Mouse (Mus musculus) liver, embryonic 14.5 days (tissue): Measurements from ENCODE around the gene Cyp11a1. TPM values are rescaled to one million over a fixed set of nuclear protein-coding genes. Genes with fewer than 3 reads are reported as not detected.

Source experiments
- ATAC-seq: fragments of 200-750 bp; cut with Nextera tagmentation; 2 replicates; pipeline ENCODE4 v1.8.0; 2017; ENCODE audit warnings: moderate number of reproducible peaks, mild to moderate bottlenecking, moderate library complexity; ENCODE audit not compliant: insufficient read depth
- DNase-seq, 3 experiments: peaks; one replicate each; pipeline ENCODE4 v3.0.0-alpha.2; 2012 to 2013; ENCODE audit warnings: low read depth in 3 of 3, low spot score in 3 of 3
- H3K27ac ChIP-seq: fragments of 300-500 bp; sonication (generic); 2 replicates; pipeline ENCODE4 v1.5.1; 2014; ENCODE audit warnings: moderate library complexity, mild to moderate bottlenecking, control low read depth, inconsistent platforms
- H3K27me3 ChIP-seq: fragments of 300-500 bp; sonication (generic); 2 replicates; pipeline ENCODE4 v1.6.1; 2014; ENCODE audit warnings: mild to moderate bottlenecking, low read length, moderate library complexity; ENCODE audit not compliant: control insufficient read depth, insufficient read depth
- H3K36me3 ChIP-seq: fragments of 300-500 bp; sonication (generic); replicated peaks from 2 replicates; pipeline ENCODE4 v1.6.1; 2014; ENCODE audit warnings: low read depth; ENCODE audit not compliant: control insufficient read depth, insufficient read depth
- H3K4me1 ChIP-seq, 2 experiments: fragments of 200-500 bp in 1 of 2; fragments of 300-500 bp in 1 of 2; sonication (generic) in 1 of 2; replicated peaks; 2 replicates each; pipeline ENCODE4 v1.6.1; 2012 to 2014; ENCODE audit warnings: antibody characterized with exemption in 1 of 2, inconsistent platforms in 1 of 2, low read length in 1 of 2; ENCODE audit not compliant: control insufficient read depth in 2 of 2, insufficient read depth in 2 of 2
- H3K4me2 ChIP-seq: fragments of 300-500 bp; sonication (generic); 2 replicates; pipeline ENCODE4 v1.6.1; 2014; ENCODE audit warnings: low read depth, mild to moderate bottlenecking, control low read depth, moderate library complexity
- H3K4me3 ChIP-seq, 2 experiments: fragments of 200-500 bp in 1 of 2; fragments of 300-500 bp in 1 of 2; sonication (generic) in 1 of 2; 2 replicates each; pipeline ENCODE4 v1.5.1; 2012 to 2014; ENCODE audit warnings: low read depth in 2 of 2, low read length in 2 of 2, mild to moderate bottlenecking in 2 of 2, control low read depth in 1 of 2, inconsistent platforms in 1 of 2, moderate library complexity in 1 of 2; ENCODE audit not compliant: insufficient read depth in 1 of 2
- H3K9ac ChIP-seq: fragments of 300-500 bp; sonication (generic); replicated peaks from 2 replicates; pipeline ENCODE4 v1.6.1; 2014; ENCODE audit warnings: mild to moderate bottlenecking, control low read depth, moderate library complexity
- H3K9me3 ChIP-seq: fragments of 300-500 bp; sonication (generic); 2 replicates; pipeline ENCODE4 v1.6.1; 2016; ENCODE audit warnings: low read length, mixed read lengths; ENCODE audit not compliant: control insufficient read depth
- CTCF ChIP-seq: IDR thresholded peaks from 2 replicates; pipeline ENCODE4 v1.5.1; 2016; ENCODE audit warnings: antibody characterized with exemption, low read depth, control low read depth
- EP300 ChIP-seq: IDR thresholded peaks from 2 replicates; pipeline ENCODE4 v1.6.1; 2016; ENCODE audit warnings: antibody characterized with exemption, low read depth
- WGBS: fragments of 180-500 bp; shearing (Covaris S2); extraction: QIAGEN DNeasy Blood & Tissue Kit; methylation state at CpG from one replicate; pipeline ENCODE4 v1.1.7; 2014; ENCODE audit not compliant: insufficient replicate concordance; 5-methylcytosine and 5-hydroxymethylcytosine counted together
- polyA plus RNA-seq, 2 experiments: library from polyadenylated mRNA; depleted of rRNA in 1 of 2; stranded (reverse) in 1 of 2; unstranded in 1 of 2; fragments of >200 nt; fragmentation: Nextera tagmentation in 1 of 2; extraction: Ambion mirVana in 1 of 2; gene quantifications; 2 replicates each; pipeline versions ENCODE4 v1.2.1 to v1.2.3; 2012 to 2014

The Cyp11a1 gene
- polyA plus RNA-seq, 2 experiments: 0.37 to 0.55 TPM

DNA sequence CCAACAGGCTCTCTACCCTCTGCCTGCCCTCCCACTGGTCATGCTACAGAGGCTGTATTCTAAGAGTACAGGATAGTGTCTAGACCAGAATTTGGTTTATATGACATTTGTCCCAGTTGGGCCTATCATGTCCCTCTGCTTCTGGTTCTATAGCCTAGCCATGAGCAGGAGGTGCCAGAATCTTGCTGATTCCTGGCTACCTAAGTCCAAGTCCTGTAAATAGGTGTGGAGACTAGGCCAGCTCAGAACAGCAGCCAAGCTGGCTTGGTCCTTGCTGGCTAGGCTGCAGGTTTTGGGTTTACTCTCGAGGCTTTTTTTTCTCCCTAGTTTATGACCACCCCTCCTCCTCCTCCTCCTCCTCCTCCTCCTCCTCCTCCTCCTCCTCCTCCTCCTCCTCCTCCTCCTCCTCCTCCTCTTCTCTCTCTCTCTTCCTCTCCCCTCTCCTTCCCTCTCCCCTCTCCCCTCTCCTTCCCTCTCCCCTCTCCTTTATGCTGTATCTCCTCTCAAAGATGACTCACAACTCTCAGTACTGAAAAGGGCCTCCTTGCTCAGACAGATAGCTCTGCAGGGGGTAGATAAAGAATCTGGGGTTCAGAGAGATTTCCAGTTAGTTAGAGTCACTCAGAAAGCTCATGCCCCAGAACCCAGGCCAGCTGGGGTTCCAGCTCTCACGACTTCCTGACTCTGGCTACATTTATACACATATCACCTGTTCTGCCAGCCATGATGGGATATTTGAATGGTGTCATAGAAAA is 21.4 kb downstream of the Cyp11a1 start:
- no peak for DNase-seq
- WGBS: 17% methylated on average over 2 of the region's 2 CpGs
- no peaks in the 10 kb centered on the region for H3K9me3 ChIP-seq
- no peak overlapping the region for H3K9ac ChIP-seq
- H3K36me3 ChIP-seq: no peaks in the 10 kb centered on the region
- no peak overlapping the region for H3K4me3 ChIP-seq
- no peak overlapping the region for H3K27ac ChIP-seq
- no peak for TF ChIP-seq EP300
- TF ChIP-seq CTCF: no peak
- H3K27me3 ChIP-seq: no peaks in the 10 kb centered on the region
- ATAC-seq: no peak
- no peak overlapping the region for H3K4me2 ChIP-seq
- H3K4me1 ChIP-seq: no peaks in the 10 kb centered on the region

DNA sequence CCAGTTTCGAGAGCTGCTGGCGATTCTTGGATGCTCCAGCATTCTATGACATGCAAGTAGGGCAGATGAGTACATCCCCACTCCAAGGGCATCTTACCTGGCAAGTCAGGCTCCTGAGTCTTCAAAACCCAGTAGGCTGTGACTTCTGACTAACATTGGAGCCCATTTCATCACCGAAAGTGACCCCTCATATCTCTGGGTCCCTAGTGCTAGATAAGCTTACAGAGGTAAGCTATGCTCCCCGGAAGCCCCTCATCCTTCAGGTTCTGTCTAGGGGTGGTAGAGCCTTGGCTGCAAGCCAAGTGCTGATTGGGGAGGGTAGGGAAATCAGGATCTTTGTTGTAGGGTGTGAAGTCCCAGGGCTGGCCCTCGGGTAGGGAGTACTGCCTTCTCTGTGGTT is 22.6 kb downstream of the Cyp11a1 start:
- no peak for ATAC-seq
- whole genome bisulfite sequencing: 44% methylated on average over 5 of the region's 5 CpGs
- H3K9me3 ChIP-seq: no peaks in the 10 kb centered on the region
- no peaks in the 10 kb centered on the region for H3K36me3 ChIP-seq
- H3K4me1 ChIP-seq: no peaks in the 10 kb centered on the region
- no peaks in the 10 kb centered on the region for H3K27me3 ChIP-seq
- TF ChIP-seq EP300 (no peak), CTCF (no peak)
- DNase-seq: no peak
- no peak overlapping the region for H3K27ac ChIP-seq
- no peak overlapping the region for H3K4me2 ChIP-seq
- no peak overlapping the region for H3K4me3 ChIP-seq
- no peak overlapping the region for H3K9ac ChIP-seq

DNA sequence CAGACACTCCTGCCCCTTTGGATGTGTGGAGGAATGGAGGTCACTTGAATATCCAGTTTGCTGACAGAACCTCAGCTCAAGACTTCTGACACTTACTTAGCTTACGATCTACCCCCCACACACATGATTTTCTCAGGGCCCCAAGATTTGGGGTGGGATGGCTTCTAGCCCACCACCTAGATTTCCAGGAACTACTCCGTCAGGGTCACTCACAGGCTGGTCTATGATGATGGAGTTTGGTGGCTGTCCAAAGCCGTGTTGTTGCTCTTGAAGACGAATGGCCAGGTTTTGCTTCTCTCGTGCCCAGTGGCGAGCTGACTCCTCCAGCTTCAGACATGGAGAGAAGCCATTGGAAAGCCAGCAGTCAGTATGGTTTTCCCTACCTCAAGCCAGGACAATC is 23.4 kb downstream of the Cyp11a1 start:
- Histone ChIP-seq H3K27me3 (no peaks in the 10 kb centered on the region), H3K9ac (no peak overlapping the region), H3K4me3 (no peak overlapping the region), H3K27ac (no peak overlapping the region), H3K36me3 (no peaks in the 10 kb centered on the region), H3K4me1 (no peaks in the 10 kb centered on the region), H3K9me3 (no peaks in the 10 kb centered on the region), H3K4me2 (no peak overlapping the region)
- no peak for ATAC-seq
- TF ChIP-seq EP300: no peak
- TF ChIP-seq CTCF: no peak
- 50% methylated on average over 6 of the region's 6 CpGs for WGBS
- DNase-seq: no peak

- H3K4me1 ChIP-seq: no peaks in the 10 kb centered on the region
- ATAC-seq (no peak), DNase-seq (no peak)
- H3K9ac ChIP-seq: no peak overlapping the region
- H3K4me2 ChIP-seq: no peak overlapping the region
- WGBS: 33% methylated on average over 5 of the region's 5 CpGs
- H3K4me3 ChIP-seq: no peak overlapping the region
- no peaks in the 10 kb centered on the region for H3K27me3 ChIP-seq
- H3K36me3 ChIP-seq: no peaks in the 10 kb centered on the region
- no peaks in the 10 kb centered on the region for H3K9me3 ChIP-seq
- TF ChIP-seq CTCF (no peak), EP300 (no peak)
- H3K27ac ChIP-seq: no peak overlapping the region
Observed at GRCm38 (mm10) chr9:58031895-58032294, 25.7 kb downstream of the Cyp11a1 start.

DNA sequence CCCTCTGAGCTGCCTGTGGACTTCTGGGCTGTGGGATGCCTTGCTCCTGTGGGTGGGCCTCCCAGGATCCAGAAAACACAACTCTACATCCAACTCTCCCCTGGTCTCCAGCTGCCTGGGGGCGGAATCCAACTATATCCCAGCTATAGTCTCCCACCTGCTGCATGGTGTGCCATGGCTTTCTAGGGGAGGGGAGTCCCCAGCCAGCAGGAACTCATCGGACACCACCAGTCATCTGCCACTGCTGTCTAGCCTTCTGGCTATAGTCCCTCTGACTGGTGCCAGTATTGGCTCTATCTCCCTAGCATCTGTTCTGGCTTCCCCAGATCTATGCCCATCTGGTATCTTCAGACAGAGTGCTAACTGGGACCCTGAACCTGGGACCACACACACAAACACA is 29.3 kb downstream of the Cyp11a1 start:
- no peaks in the 10 kb centered on the region for H3K4me1 ChIP-seq
- H3K27me3 ChIP-seq: no peaks in the 10 kb centered on the region; the same call in 1 of the 2 replicates
- H3K9me3 ChIP-seq: no peaks in the 10 kb centered on the region
- no peak overlapping the region for H3K27ac ChIP-seq
- H3K4me2 ChIP-seq: no peak overlapping the region
- DNase-seq (no peak), ATAC-seq (no peak)
- no peak overlapping the region for H3K4me3 ChIP-seq
- TF ChIP-seq CTCF: no peak
- TF ChIP-seq EP300: no peak
- H3K9ac ChIP-seq: no peak overlapping the region
- H3K36me3 ChIP-seq: no peaks in the 10 kb centered on the region
- 44% methylated on average over 2 of the region's 2 CpGs for WGBS
